Mouse (Mus musculus) bone marrow, adult 2 months (tissue): Measurements from ENCODE around the gene Cramp1l.

Experiments
- CTCF ChIP-seq: fragments of 200-500 bp; IDR thresholded peaks from 2 replicates; pipeline ENCODE4 v1.5.1; 2011; ENCODE audit warnings: low read length, control low read depth; ENCODE audit not compliant: control insufficient read depth, insufficient read depth
- POLR2A ChIP-seq: fragments of 200-500 bp; IDR thresholded peaks from 2 replicates; pipeline ENCODE4 v1.6.1; 2011; ENCODE audit warnings: low read depth, mild to moderate bottlenecking, control low read depth, low read length, borderline replicate concordance; ENCODE audit not compliant: control insufficient read depth

- no peak for TF ChIP-seq CTCF
- TF ChIP-seq POLR2A: no peak
Observed at GRCm38 (mm10) chr17:25007480-25007879, 8.1 kb downstream of the Cramp1l start.
